Mouse (Mus musculus) lung, adult 2 months (tissue): ENCODE results near the gene Zfp644.

Source experiments
- CTCF ChIP-seq: fragments of 200-500 bp; IDR thresholded peaks from 2 replicates; pipeline ENCODE4 v1.5.1; 2011; ENCODE audit warnings: mild to moderate bottlenecking, low read length, control low read depth; ENCODE audit not compliant: insufficient read depth
- POLR2A ChIP-seq: fragments of 200-500 bp; IDR thresholded peaks from 2 replicates; pipeline ENCODE4 v1.6.1; 2011; ENCODE audit warnings: low read depth, mild to moderate bottlenecking, control low read depth, low read length, borderline replicate concordance; ENCODE audit errors: extremely low read depth

GRCm38 (mm10) chr5:106594388-106594787 lies 102.7 kb downstream of the Zfp644 start:
- TF ChIP-seq CTCF (no peak), POLR2A (no peak)
